Mouse (Mus musculus): ENCODE data around the gene Znhit6.

The Znhit6 gene

DNA sequence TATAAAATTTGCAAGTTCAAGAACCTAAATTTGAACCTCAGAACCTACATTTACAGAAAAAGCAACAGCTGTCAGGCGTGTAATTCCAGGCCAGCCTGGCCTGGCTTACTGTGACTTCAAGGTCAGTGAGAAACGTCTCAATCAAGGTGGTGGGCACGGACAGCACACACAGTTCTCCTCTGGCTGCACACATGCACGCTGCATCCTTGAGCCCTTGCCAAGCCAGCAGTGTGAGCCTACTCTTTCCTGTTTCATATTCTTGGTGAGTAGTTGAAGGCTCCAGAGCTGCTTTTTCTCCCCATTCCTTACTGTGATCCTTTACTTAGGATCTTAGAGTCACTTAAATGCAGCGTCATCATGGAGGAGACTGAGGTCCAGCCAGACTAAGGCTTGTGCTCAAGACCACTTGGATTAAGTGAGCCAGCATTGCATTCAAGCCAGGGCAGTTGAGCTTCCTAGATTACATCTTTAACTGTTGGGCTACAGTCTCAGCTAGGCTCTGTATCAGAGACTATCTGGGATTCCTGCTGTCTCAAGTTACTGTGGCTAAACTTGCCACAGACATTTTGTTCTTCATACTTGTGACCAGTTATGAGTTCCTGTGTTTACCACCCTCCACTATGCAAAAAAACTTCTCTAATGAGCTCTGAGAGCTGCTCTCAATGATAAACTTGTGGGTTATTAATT lies 29.6 kb downstream of the Znhit6 start:
- DNase-seq (ENCODE audit: low spot score): peak; percentile 47

DNA sequence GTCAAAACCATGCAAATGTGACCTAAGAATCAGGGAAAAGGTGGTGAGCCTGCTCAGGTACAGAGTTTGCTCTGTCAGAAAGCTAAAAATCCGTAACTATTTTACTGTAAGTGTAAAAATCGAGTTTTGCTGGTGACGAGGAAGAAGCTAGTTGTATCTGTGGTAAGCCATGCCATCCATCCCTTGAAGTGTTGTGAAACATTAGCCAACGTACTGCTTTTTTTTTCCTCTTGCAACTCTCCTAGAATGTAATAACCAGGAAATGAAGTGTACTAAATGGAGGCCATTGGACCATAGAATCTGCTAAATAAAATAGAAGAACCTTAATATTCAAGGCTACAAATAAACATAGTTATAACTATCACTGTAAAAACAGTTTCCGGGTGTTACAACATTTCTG lies 32.3 kb downstream of the Znhit6 start:
- no peak for DNase-seq (ENCODE audit: low spot score)

DNA sequence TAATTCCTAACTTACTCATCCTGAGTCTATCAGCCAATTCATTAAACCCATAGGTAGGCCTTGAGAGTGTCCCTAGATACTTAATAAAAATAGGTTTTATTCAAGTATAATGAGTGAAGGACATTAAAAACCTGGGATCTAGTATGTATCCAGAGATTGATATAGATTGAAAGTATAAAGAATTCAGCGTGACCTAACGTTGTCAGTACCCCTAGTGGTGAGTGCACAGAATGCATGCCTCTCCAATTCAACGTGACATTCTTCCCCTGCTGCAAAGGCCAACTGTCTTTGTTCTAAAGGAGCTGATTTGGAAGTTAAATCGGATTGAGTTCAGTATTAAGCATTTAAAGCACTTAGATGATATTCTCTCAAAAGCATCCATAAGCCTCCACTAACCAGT lies 36.7 kb downstream of the Znhit6 start:
- no peak for DNase-seq (ENCODE audit: low spot score)

DNA sequence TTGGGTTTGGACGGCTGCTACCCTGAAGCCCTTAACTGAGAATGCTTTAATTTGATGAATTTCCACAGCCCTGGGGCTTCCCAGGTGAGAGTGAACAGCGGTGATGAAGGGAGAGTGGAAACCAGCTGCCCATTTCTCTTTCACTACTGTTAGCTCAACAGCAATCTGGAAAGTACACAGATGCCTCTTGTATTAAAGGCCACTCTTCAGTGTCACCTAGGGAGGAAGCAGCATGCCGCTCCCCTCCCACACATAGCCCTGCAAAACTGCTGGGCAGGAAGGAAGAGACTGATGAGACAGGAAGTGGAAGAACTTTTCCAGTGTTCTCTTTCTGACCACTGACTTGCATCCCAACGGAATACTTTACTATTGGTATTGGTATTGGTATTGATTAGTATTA lies 37.2 kb downstream of the Znhit6 start:
- no peak for DNase-seq (ENCODE audit: low spot score)

DNA sequence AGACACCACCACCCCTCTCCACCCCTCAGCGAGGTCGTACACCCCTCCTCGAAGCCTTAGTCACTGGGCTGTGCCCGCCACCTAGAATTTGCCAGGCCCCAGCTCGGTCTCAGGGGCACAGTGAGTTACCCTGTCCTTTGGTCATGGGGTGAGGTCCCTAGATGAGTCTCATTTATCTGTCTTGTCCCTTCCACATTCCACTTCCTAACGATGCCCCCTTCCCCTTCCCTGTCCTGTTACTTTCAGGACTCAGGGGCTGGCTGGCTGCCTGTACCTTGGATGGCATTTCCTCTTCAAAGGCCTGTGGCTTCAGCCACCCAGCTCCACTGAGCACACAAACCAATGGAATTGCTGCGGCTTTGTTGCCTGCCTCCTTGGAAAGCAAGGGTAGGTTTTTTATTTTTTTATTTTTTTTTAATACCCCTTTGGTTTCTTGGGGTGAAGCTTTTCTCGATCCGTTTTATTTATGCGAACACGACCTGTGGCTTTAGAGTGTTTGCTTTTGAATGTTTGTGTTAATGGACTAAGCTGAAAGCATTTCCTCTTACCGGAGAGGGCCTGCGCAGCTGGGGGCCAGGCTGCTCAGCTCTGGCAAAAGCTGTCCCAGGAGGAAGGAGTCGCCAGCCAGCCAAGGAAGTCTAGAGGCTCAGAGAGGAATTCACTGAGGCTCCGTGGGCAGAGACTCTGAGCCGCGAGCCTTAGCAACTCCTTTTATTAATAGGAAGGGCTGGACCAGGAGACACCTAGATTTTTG lies 38.5 kb downstream of the Znhit6 start:
- DNase-seq (ENCODE audit: low spot score): no peak

DNA sequence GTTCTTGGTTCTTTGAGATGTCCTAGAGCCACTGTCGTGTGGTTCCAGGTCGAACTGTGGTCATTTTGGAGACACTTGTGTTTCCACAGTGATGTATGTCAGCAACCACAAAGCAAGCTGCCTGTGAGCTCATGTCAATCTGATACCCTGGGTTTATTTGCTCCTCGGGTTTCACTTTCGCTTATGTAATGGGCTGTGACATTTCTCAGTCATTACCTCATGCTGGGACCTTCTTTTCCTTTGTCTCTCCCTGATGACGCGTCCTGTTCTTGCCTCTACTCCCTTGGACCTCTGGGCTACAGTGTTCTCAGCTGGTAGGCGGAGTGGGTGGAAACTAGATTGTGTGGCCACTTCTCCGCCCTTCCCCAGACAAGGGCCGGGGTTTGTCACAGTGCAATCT lies 42.3 kb downstream of the Znhit6 start:
- DNase-seq (ENCODE audit: low spot score): no peak

DNA sequence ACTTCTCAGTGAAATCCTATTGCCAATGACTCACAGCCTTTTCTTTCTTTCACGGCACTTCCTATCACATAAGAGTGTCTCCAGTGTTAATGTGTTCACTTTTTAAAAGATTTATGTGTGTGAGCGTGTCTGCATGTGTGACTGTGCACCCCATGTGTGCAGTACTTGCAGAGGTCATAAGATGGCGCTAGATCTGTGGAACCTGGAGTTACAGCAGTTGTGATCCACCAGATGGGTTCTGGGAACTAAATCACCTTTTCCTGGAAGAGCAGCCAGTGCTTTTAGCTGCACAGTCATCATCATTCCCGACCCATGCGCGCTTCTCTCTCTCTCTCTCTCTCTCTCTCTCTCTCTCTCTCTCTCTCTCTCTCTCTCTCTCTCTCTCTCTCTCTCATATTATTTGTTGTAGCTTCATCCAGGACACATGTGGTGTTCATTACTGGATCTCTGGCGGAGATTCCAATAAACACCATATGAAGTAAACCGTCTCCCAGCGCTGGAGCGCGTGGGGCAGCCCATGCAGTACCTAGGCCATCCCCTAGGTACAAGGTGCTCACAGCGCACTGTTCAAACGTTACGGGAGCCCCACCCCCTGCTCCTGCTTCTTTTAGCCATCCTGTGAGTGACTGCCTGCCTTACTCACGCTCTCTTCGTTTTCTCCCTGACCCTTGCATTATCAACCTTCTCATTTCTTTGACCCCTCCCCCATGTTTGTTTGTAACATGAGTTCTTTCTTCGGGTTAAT lies 43.8 kb downstream of the Znhit6 start:
- no peak for DNase-seq (ENCODE audit: low spot score)

DNA sequence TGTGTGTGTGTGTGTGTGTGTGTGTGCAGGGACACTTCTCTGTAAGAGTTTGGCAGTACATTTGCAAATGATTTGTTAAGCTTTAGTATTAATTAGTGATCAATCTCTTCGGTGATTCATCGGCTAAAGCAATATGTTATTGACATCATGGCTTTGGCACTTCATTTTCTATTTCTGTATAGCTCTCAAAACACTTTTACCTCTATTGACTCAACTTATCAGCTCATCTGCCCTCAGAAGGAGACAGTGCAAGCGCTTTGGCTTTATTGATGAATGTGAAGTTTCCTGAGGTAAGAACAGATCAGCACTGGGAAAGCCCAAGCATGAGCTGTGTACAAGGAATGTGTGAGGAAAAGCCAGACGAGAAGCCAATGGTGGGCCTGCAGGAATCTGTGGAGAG lies 45.2 kb downstream of the Znhit6 start:
- DNase-seq (ENCODE audit: low spot score): no peak

DNA sequence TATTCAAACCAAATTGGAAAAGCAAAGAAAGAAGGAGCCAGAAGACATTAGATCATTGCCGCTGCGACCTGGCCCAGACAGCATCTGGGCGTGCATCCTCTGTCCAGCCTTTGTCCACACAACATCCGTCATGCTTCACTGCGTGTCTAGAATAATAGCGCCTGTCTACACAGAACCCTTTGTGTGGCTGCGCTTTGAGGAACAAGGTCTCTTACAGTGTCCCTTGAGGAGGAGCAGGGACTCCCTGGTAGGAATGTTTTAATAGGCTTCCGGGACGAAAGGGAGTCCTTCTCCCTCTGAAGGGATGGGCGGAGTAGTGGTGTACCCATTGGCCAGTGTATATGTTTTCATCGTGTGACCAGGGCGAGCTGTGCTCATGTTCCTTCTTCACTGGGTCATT lies 47.0 kb downstream of the Znhit6 start:
- no peak for DNase-seq (ENCODE audit: low spot score)

DNA sequence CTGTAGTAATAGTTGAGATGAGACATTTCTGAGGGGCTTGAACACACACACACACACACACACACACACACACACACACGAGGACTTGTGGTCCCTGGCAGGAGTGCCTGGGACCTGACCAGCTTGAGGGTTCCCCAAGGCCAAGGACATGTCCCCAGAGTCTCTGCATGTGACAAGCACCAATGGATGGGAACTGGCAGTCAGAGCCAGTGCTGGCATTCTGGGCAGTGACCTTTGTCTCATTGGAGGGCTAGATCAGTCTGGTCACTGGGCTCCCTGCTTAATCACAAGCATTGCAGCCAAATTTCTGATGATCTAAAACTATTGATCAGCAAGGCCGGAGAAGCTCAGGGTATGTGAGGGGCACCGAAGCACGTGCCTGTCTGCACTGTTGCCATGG lies 48.8 kb downstream of the Znhit6 start:
- no peak for DNase-seq (ENCODE audit: low spot score)

DNA sequence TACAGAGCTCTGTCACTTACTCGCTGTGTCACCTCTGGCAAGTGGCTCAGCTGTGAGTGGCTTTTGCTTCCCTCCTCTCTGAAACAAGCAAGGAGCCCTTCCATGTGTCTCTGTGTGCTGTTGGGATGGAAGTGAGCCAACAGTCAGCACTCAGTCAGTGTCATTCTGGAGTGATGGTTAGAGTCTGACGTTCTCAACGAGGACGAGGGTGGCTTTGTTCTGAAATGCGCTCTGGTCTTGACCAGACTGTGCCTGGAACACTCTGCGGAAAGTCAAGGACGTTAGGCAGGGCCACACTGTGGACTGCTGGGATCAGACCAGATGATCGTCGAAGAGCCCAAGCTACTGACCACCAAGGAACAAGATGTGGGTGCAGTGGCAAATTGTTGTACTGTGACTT lies 49.5 kb downstream of the Znhit6 start:
- DNase-seq (ENCODE audit: low spot score): no peak

DNA sequence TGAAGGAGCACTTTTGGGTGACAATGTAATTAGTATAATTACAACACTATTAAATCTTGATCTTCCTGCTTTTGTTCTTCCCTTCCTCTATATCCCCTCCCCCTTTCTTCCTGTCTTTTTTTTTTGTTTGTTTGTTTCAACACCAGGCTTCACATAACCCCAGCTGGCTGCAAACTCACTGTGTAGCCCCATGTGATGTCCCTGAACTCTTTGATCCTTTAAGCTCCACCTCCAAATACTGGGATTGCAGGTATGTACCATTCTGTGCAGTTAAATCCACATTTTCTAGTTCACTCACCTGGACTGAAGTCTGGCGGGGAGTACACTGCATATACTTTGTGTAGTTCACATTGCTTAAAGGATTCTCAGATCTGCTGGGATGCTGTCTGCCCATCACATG lies 50.1 kb downstream of the Znhit6 start:
- DNase-seq (ENCODE audit: low spot score): no peak

DNA sequence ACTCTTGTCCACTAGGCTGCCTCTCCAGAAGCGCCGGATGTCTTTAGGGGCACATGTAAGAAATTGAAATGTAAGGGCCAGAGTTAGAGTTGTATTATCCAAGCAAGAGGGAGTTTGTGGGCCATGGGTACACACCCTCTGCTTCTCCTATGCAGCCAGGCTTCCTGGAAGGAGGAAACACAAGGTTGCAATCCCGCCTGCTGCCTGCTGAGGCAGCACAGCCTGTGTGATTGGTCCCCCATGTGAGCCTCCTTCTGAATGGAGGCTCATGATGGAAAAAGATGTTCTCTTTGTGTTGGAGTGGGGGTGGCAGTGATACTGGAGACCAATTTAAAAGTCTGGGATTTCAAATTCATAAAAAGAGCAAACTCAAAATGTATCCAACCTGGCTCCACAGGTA lies 51.8 kb downstream of the Znhit6 start:
- DNase-seq (ENCODE audit: low spot score): no peak

DNA sequence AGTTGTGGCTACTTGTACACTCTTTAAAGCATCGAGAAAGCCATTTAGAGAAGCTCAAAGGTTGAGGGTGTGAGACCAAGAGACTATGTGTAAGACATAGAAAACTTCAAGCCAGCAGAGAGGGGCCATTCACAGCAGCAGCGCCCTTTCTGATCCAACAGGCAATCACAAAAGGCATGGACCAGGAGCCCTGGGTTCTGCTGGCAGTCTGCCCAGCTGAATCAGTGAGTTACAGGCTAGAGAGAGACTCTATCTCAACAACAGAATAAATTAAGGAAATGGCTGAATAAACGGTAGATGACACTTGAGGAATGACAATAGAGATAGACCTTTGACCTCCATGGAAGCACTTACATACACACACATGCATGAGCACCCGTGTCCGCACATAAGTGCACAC lies 52.6 kb downstream of the Znhit6 start:
- DNase-seq (ENCODE audit: low spot score): no peak

DNA sequence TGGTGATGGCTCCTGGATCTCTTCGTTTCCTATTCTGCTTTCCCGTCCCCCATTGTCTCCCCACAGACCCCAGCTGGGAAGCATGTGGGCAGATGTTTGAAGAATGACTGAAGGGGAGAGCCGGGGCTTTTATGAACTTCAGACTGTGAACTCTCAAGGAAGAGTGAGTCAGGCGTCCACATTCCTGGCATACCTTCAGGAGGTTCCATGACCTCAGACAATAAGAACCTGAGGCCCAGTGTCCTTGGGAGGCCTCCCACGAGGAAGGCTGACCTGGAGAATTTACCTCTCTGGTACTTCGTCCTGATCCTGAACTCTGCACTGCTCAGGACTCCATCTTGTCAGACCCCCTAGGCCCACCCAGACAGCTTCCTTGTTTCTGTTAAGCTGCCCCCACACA lies 56.9 kb downstream of the Znhit6 start:
- DNase-seq (ENCODE audit: low spot score): no peak

DNA sequence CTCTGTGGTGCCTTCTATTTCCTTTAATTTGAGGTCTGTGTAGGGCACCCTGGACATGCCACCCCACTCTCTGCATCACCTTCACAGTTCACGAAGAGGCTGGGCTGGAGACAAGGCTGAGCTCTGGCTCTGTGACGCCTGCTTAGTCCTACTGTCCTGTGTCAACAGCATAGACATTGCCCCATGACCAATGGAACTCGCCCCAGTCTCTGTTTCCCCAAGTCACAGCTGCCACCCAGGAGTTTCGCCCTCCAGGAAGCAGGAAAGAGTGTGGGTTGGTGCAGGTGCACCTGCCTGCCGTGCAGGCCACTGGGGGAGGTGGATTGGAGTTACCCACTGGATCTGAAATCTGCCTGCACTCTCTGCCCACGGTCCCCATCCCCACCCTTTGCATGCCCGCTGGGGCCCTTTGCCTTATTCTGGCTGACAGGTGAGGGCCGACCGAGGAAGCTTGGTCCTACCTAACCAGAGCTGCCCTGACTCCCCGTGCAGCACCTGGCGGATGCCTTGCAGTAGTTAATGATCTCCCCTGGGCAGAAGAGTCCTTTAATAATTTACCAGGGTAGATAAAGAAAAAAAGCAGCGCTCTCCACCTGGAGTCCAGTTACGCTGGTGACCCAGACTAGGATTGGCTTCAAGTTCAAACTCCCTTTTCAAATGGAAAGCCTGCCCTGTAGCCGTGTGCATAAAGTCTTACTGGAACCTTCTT lies 58.2 kb downstream of the Znhit6 start:
- DNase-seq (ENCODE audit: low spot score): no peak

DNA sequence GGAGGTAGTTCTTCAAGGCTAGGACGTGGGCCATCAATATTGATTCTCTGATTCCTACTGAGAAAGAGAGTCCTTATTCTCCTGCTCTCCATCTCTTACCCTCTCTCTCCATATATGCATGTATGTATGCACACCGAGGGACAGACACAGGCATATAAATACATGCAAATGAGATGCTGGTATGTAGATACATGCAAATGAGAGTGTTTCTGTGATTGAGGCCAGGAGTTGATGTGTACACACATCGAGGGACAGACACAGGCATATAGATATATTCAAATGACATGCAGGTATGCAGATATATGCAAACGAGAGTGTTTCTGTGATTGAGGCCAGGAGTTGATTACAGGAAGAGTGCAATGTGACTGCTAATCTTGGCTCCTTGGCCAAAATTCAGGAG lies 64.2 kb downstream of the Znhit6 start:
- DNase-seq (ENCODE audit: low spot score): no peak

DNA sequence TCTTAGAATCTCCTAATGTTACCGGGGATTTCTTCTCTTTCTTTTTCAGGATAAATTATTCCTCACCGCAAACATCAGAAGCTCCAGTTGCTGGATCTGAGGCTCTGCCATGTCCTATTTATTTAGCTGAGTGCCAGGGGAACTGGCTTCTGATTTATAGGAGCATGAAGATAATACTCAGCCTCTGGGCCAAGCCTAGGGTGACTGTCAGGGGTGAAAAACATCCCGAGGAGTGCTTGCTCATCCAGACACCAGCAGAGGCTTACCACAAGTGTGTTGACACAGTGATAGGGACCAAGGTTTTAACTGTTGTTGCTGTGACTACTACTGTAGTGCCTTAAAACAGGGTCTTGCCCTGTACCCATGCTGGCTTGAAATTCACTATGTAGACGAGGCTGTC lies 64.6 kb downstream of the Znhit6 start:
- DNase-seq (ENCODE audit: low spot score): no peak

DNA sequence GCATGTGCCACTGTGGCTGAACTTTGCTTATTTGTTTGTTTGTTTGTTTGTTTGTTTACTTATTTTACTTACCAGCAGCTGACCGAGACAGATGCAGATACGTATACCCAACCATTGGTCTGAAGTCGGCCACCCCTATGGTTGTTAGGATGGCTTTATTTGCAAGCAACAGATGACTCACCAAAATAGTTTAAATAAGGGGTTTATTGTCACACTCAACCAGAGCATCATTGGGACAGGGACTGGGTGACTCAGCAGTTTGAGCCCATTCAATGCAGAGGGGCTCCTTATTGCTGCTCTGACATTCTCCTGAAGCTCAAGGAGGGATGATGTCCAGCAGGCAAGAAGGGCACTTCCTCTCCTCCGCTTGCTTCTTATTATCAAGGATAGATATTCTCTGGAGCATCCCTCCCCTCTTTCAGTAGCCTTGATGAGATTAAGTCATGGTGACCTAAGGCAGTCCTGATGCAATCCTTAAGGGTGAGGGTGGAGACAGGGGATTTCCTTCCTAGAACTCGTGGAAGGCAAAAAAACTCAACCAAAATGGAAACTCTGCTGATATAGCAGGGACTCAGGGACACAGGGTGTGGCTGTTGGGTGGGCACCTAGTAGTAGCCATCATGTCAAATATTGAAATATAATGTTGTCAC lies 65.2 kb downstream of the Znhit6 start:
- DNase-seq (ENCODE audit: low spot score): no peak

DNA sequence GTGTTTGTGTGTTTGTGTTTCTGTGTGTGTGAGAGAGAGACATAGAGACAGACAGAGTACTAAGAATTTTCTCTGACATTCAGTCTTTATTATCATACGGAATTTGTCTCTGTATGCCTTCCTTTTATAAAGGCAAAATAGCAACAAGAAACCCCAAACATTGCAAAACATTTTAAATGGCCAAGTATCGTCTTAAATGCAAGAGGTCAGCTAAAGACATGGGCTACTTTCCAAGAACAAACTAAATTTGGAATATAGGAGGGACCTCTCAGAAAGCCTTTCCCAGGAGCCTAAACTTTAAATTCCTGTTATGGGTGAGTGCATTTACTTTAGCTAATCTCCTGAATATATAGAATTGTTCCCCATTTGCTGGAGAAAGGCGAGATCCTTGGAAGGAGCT lies 65.9 kb downstream of the Znhit6 start:
- no peak for DNase-seq (ENCODE audit: low spot score)

DNA sequence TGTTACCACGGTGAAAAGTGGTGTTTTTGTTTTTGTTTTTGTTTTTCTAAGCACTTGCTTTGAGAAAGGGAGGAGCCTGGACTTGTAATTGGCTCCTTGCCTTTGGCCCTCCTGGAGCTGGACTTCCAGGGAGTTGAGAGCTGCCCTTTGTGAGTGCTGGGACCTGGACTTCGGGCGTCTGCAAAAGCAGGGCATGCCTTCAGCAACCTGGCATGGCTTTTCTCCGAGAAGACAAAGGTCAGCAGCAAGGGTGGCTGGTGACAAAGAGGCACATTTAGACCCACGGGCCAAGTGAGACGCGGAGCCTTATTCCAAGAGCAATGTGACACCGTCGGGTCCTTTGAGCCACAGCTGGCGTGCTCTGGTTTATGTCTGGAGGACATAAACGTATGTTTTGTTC lies 66.9 kb downstream of the Znhit6 start:
- DNase-seq (ENCODE audit: low spot score): no peak

DNA sequence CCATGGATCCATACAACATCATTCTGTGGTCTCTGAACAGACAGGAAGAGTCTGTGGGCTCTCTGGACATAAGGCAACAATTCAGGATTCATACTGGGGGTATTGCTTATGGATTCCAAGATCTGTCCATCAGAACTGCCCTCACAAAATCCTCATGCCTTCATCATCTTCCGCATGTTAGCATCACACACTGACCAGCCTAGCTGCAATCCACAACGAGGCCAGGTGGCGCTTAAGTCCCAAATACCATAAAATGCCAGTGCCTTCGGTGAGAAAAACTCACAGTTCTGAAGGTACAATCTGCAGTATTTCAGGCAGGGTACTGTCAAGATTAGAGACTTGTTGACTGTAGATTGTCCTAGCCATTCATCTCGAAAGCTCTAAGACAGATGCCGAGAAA lies 69.5 kb downstream of the Znhit6 start:
- DNase-seq (ENCODE audit: low spot score): no peak
